Mouse (Mus musculus) megakaryocyte, embryonic 14.5 days (primary cell): ENCODE data around the gene Plac1.

Experiments
- FLI1 ChIP-seq: IDR thresholded peaks from 2 replicates; pipeline ENCODE4 v1.6.1; 2012; ENCODE audit warnings: low read length, inconsistent platforms, mixed read lengths
- GATA1 ChIP-seq: IDR thresholded peaks from 3 replicates; pipeline ENCODE4 v1.6.1; 2012; ENCODE audit warnings: mixed read lengths, low read length, inconsistent platforms, borderline replicate concordance

- TF ChIP-seq GATA1 (no peak), FLI1 (no peak)
These were observed 42.2 kb downstream of the Plac1 start for GRCm38 (mm10) chrX:53197681-53198080.
